Mouse (Mus musculus) hindbrain, postnatal 0 days (tissue): Measurements from ENCODE around the gene Tas1r3. TPM values are rescaled to one million over a fixed set of nuclear protein-coding genes. Genes with fewer than 3 reads are reported as not detected.

Source experiments
- ATAC-seq: fragments of 200-750 bp; cut with Nextera tagmentation; 2 replicates; pipeline ENCODE4 v1.8.0; 2017; ENCODE audit warnings: mild to moderate bottlenecking, moderate TSS enrichment, moderate library complexity
- DNase-seq: peaks from one replicate; pipeline ENCODE4 v3.0.0-alpha.2; 2015; ENCODE audit warnings: low spot score
- H3K27ac ChIP-seq: fragments of 300-500 bp; sonication (generic); 2 replicates; pipeline ENCODE4 v1.5.1; 2014; ENCODE audit warnings: mild to moderate bottlenecking
- H3K27me3 ChIP-seq: fragments of 300-500 bp; sonication (generic); 2 replicates; pipeline ENCODE4 v1.6.1; 2014; ENCODE audit warnings: low read length, mixed read lengths; ENCODE audit not compliant: insufficient read depth
- H3K36me3 ChIP-seq: fragments of 300-500 bp; sonication (generic); 2 replicates; pipeline ENCODE4 v1.6.1; 2014; ENCODE audit warnings: low read length, mixed read lengths; ENCODE audit not compliant: insufficient read depth
- H3K4me1 ChIP-seq: fragments of 300-500 bp; sonication (generic); 2 replicates; pipeline ENCODE4 v1.6.1; 2014; ENCODE audit warnings: antibody characterized with exemption, low read length, mixed read lengths; ENCODE audit not compliant: insufficient read depth
- H3K4me2 ChIP-seq: fragments of 300-500 bp; sonication (generic); 2 replicates; pipeline ENCODE4 v1.6.1; 2014; ENCODE audit warnings: low read depth, mild to moderate bottlenecking, low read length, moderate library complexity, mixed read lengths
- H3K4me3 ChIP-seq: fragments of 300-500 bp; sonication (generic); 2 replicates; pipeline ENCODE4 v1.5.1; 2014; ENCODE audit warnings: low read length
- H3K9ac ChIP-seq: fragments of 300-500 bp; sonication (generic); replicated peaks from 2 replicates; pipeline ENCODE4 v1.6.1; 2014; ENCODE audit warnings: mild to moderate bottlenecking, low read length, moderate library complexity, mixed read lengths
- H3K9me3 ChIP-seq: fragments of 300-500 bp; sonication (generic); 2 replicates; pipeline ENCODE4 v1.6.1; 2016; ENCODE audit warnings: low read length, mixed read lengths
- CTCF ChIP-seq: IDR thresholded peaks from 2 replicates; pipeline ENCODE4 v1.5.1; 2016; ENCODE audit warnings: antibody characterized with exemption, control low read depth, low read depth
- WGBS: fragments of 180-500 bp; shearing (Covaris S2); extraction: QIAGEN DNeasy Blood & Tissue Kit; methylation state at CpG from one replicate; pipeline ENCODE4 v1.1.7; 2014; 5-methylcytosine and 5-hydroxymethylcytosine counted together
- polyA plus RNA-seq: library from polyadenylated mRNA; unstranded; fragments of >200 nt; fragmentation: Nextera tagmentation; extraction: Ambion mirVana; gene quantifications from 2 replicates; pipeline ENCODE4 v1.2.1, GENCODE M21; 2015
- total RNA-seq: library from RNA; depleted of rRNA; stranded (reverse); fragments of >200 nt; gene quantifications from 2 replicates; pipeline ENCODE4 v1.2.3, GENCODE M21; 2014

Gene Tas1r3
- total and polyA plus RNA-seq, 2 experiments from 2014 or later: 0.13 to 1.5 TPM

GRCm38 (mm10) chr4:155868614-155869298 lies 5.6 kb upstream of the Tas1r3 start:
- peak overlapping the region; percentile 71 for H3K9ac ChIP-seq
- peak overlapping the region; percentile 77 for H3K4me2 ChIP-seq
- ATAC-seq (peak; percentile 60; the same call in 1 of the 2 replicates), DNase-seq (no peak)
- no peaks in the 10 kb centered on the region for H3K27me3 ChIP-seq
- H3K4me3 ChIP-seq: peak overlapping the region; percentile 56
- peaks cover 22% of the 10 kb centered on the region for H3K36me3 ChIP-seq
- 8% methylated on average over 22 of the region's 22 CpGs for WGBS
- H3K9me3 ChIP-seq: no peaks in the 10 kb centered on the region
- H3K27ac ChIP-seq: peak overlapping the region; percentile 76; the same call in 1 of the 2 replicates
- TF ChIP-seq CTCF: no peak
- H3K4me1 ChIP-seq: peaks cover 5% of the 10 kb centered on the region

DNA sequence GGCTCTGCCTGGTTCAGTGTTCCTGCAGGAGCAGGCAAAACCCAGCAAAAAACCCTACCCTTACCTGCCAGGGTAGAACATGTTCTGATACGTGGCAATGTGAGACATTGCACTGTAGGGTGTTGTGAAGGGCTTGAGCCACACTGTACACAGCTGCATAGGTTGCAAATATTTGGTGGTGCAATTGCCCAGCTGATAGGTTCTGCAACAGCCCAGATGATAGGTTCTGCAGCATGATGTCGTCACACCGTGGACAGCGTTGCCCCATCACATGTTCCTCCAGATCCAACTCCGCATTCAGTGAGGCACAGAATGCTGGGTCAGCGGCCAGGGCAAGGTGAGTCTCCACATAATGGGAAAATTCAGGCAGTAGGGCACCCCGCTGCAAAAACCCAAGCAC lies 1.4 kb downstream of the Tas1r3 start:
- DNase-seq (no peak), ATAC-seq (no peak)
- Histone ChIP-seq H3K9ac (no peak overlapping the region), H3K4me3 (no peak overlapping the region), H3K27me3 (no peaks in the 10 kb centered on the region), H3K9me3 (no peaks in the 10 kb centered on the region), H3K4me1 (no peaks in the 10 kb centered on the region), H3K4me2 (no peak overlapping the region), H3K36me3 (peaks cover 40% of the 10 kb centered on the region), H3K27ac (no peak overlapping the region)
- TF ChIP-seq CTCF: no peak
- WGBS: 91% methylated on average over 7 of the region's 7 CpGs

DNA sequence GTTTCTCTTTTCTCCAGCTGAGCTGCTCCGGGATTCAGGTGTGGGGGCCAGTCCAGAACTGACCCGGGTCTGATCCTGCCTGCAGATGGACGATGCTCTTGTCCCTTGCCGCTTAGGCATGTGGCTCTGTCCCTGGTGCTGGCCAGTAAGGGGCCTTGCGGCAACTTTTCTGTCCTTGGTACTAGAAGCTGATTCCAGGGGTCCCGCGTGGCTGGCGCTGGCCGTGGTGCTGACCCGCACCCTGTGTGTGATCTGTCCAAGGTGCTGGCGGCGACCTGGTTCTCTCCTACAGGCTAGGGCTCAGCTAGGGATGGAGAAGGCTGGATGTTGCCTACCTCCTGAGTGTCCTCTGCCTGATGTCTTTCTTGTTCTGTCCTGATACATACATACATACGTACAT lies 3.8 kb downstream of the Tas1r3 start:
- no peak for TF ChIP-seq CTCF
- H3K27ac ChIP-seq: no peak overlapping the region
- 36% methylated on average over 13 of the region's 13 CpGs for WGBS
- no peaks in the 10 kb centered on the region for H3K9me3 ChIP-seq
- peaks cover 52% of the 10 kb centered on the region for H3K36me3 ChIP-seq
- H3K4me1 ChIP-seq: no peaks in the 10 kb centered on the region
- DNase-seq (peak; percentile 30), ATAC-seq (no peak)
- H3K4me2 ChIP-seq: no peak overlapping the region
- no peaks in the 10 kb centered on the region for H3K27me3 ChIP-seq
- no peak overlapping the region for H3K4me3 ChIP-seq
- no peak overlapping the region for H3K9ac ChIP-seq

GRCm38 (mm10) chr4:155856881-155857280 lies 6.3 kb downstream of the Tas1r3 start:
- Histone ChIP-seq H3K4me1 (no peaks in the 10 kb centered on the region), H3K4me2 (no peak overlapping the region), H3K9me3 (no peaks in the 10 kb centered on the region), H3K9ac (no peak overlapping the region), H3K36me3 (peaks cover 55% of the 10 kb centered on the region), H3K27ac (no peak overlapping the region), H3K4me3 (no peak overlapping the region), H3K27me3 (no peaks in the 10 kb centered on the region)
- no peak for TF ChIP-seq CTCF
- ATAC-seq: no peak
- no peak for DNase-seq
- WGBS: 73% methylated on average over 3 of the region's 3 CpGs

GRCm38 (mm10) chr4:155856071-155856470 lies 7.1 kb downstream of the Tas1r3 start:
- Histone ChIP-seq H3K27me3 (no peaks in the 10 kb centered on the region), H3K4me2 (no peak overlapping the region), H3K27ac (no peak overlapping the region), H3K4me3 (no peak overlapping the region), H3K9me3 (no peaks in the 10 kb centered on the region), H3K36me3 (peaks cover 52% of the 10 kb centered on the region), H3K4me1 (no peaks in the 10 kb centered on the region), H3K9ac (no peak overlapping the region)
- 92% methylated on average over 12 of the region's 12 CpGs for WGBS
- no peak for TF ChIP-seq CTCF
- DNase-seq (no peak), ATAC-seq (no peak)

DNA sequence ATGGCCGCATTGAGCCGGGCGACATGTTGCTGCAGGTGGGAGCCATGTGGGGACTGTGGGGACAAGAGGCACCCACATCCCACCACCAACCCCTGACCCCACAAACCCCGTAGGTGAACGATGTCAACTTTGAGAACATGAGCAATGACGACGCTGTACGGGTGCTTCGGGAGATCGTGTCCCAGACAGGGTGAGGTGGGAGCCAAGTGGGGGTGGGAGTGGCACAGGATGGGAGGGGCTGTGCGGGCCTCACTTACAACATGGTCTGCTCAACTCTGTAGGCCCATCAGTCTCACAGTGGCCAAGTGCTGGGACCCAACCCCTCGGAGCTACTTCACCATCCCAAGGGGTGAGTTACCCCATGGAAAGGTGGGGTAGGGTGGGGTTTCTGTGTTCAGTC lies 8.2 kb downstream of the Tas1r3 start:
- DNase-seq: no peak
- H3K4me3 ChIP-seq: no peak overlapping the region
- TF ChIP-seq CTCF: no peak
- H3K4me2 ChIP-seq: no peak overlapping the region
- no peak for ATAC-seq
- H3K27ac ChIP-seq: no peak overlapping the region
- WGBS: 94% methylated on average over 12 of the region's 12 CpGs
- H3K36me3 ChIP-seq: peaks cover 49% of the 10 kb centered on the region
- H3K9ac ChIP-seq: no peak overlapping the region
- H3K9me3 ChIP-seq: no peaks in the 10 kb centered on the region
- no peaks in the 10 kb centered on the region for H3K27me3 ChIP-seq
- H3K4me1 ChIP-seq: peaks cover 7% of the 10 kb centered on the region; the same call in 1 of the 2 replicates

- Histone ChIP-seq H3K9ac (no peak overlapping the region), H3K27me3 (no peaks in the 10 kb centered on the region), H3K9me3 (no peaks in the 10 kb centered on the region), H3K4me3 (no peak overlapping the region), H3K27ac (no peak overlapping the region), H3K36me3 (peaks cover 38% of the 10 kb centered on the region), H3K4me2 (no peak overlapping the region), H3K4me1 (peaks cover 23% of the 10 kb centered on the region)
- ATAC-seq: no peak
- no peak for TF ChIP-seq CTCF
- WGBS: 89% methylated on average over 9 of the region's 9 CpGs
- DNase-seq: no peak
Measured at GRCm38 (mm10) chr4:155853421-155853820, 9.7 kb downstream of the Tas1r3 start.
